Mouse (Mus musculus): Measurements from ENCODE around the gene Zkscan6. TPM values are rescaled to one million over a fixed set of nuclear protein-coding genes. Genes with fewer than 3 reads are reported as not detected.

Zkscan6 gene
- polyA plus RNA-seq, 1 experiment from 2014 or later = 13.8 TPM

DNA sequence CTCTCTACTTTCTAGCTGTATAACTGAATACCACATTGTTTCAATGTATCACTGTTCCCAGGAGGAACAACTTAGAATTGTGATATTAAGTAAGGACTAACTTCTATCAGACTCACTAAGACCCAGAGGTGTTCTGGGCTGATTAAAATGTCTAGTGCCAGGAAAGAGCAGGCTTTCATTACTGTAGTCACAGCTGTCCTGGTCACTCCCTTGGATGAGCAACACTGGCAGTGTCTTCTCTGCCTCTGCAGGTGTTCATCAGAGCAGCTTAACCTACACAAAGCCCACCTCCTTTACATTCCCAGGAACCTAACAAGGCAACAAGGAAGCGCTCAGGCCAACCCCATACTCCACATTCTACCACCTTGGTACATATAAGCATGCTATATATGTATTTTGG is 27.4 kb upstream of the Zkscan6 start:
- no peak overlapping the region for H3K27ac ChIP-seq
- H3K4me3 ChIP-seq (replicated peaks) = no peak overlapping the region
- H3K27me3 ChIP-seq = no peaks in the 10 kb centered on the region
- no peak overlapping the region for H3K9ac ChIP-seq (replicated peaks)
- peaks cover 11% of the 10 kb centered on the region for H3K4me1 ChIP-seq (replicated peaks)
- H3K36me3 ChIP-seq = peaks cover 19% of the 10 kb centered on the region
- 100% methylated on average over 1 of the region's 1 CpGs for WGBS
- no peaks in the 10 kb centered on the region for H3K9me3 ChIP-seq
- H3K4me2 ChIP-seq = no peak overlapping the region
- ATAC-seq (ENCODE audit: insufficient number of reproducible peaks, insufficient read depth, low FRiP score, low TSS enrichment, low read depth) = no peak

GRCm38 (mm10) chr11:65781596-65781995 is 25.4 kb upstream of the Zkscan6 start:
- Histone ChIP-seq H3K27ac (no peak overlapping the region), H3K4me1 (replicated peaks) (peaks cover 16% of the 10 kb centered on the region), H3K36me3 (peaks cover 19% of the 10 kb centered on the region), H3K4me3 (replicated peaks) (no peak overlapping the region), H3K9ac (replicated peaks) (no peak overlapping the region), H3K27me3 (no peaks in the 10 kb centered on the region), H3K9me3 (no peaks in the 10 kb centered on the region), H3K4me2 (no peak overlapping the region)
- WGBS = 92% methylated on average over 3 of the region's 3 CpGs
- ATAC-seq (ENCODE audit: insufficient number of reproducible peaks, insufficient read depth, low FRiP score, low TSS enrichment, low read depth) = no peak

DNA sequence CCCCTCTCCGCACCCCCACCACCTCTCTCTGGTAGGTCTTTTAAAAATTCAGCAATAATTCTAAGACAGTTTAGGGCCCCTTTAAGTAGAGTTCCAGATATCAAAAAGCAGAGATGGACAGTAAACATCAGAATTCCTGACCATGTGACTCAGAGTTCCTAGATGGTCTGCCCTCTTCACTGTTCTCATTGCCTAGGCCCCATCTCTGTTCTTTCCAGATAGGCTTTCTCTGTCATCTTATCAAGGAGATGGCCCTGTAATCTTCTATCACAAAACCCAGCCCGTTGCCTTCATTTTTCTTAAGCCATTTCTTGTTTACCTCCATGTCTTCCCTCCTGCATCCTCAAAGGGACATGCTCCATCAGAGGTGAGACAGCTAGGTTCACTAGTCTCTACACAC is 20.8 kb upstream of the Zkscan6 start:
- ATAC-seq (ENCODE audit: insufficient number of reproducible peaks, insufficient read depth, low FRiP score, low TSS enrichment, low read depth) = no peak
- Histone ChIP-seq H3K4me3 (replicated peaks) (no peak overlapping the region), H3K9me3 (no peaks in the 10 kb centered on the region), H3K36me3 (peaks cover under 1% of the 10 kb centered on the region; the same call in 1 of the 2 replicates), H3K27me3 (no peaks in the 10 kb centered on the region), H3K9ac (replicated peaks) (no peak overlapping the region), H3K4me1 (replicated peaks) (peaks cover 11% of the 10 kb centered on the region), H3K27ac (no peak overlapping the region), H3K4me2 (peak overlapping the region; percentile 75)
- 89% methylated on average over 2 of the region's 2 CpGs for whole genome bisulfite sequencing

DNA sequence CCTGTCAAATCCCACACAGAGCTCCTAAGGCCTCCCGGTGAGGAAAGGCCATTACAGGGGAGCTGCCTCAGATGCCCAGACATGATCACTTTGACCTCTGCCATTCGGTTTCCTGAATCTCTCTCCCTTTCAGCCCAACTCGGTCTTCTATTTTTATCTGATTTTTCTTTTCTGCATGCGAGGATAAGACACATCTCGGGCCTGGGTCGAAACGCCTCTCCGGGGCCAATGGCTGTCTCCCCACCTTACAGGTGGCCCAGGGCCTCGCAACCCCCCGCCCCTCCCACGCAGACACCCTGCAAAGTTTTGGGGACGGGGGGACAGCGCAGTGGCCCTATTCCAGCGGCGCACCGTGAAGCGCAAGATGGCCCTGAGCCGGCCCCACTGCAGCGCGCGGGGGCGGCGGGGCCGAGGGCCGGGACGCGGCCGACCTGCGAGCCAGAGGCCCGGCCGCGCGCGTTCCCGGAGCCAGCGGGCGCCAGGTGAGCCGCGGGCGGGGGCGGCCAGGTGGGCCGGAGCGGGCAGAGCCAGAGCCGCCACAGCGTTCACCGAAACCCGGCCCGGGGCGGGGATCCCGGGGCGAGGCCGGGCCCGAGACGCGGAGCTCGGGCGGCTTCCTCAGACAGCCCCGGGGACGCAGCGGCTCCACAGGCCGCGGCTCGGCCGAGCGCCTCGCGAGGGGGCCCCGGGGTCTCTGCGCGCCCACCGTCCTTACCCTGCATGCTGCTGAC is 19.4 kb upstream of the Zkscan6 start:
- Histone ChIP-seq H3K27ac (peak overlapping the region; percentile 93), H3K4me1 (replicated peaks) (peaks cover 11% of the 10 kb centered on the region), H3K4me3 (replicated peaks) (peak overlapping the region; percentile 97), H3K4me2 (peak overlapping the region; percentile 75), H3K9ac (replicated peaks) (peak overlapping the region; percentile 99), H3K9me3 (no peaks in the 10 kb centered on the region), H3K27me3 (no peaks in the 10 kb centered on the region), H3K36me3 (no peaks in the 10 kb centered on the region)
- WGBS = under 1% methylated on average over 71 of the region's 71 CpGs
- peak; percentile 84 for ATAC-seq (ENCODE audit: insufficient number of reproducible peaks, insufficient read depth, low FRiP score, low TSS enrichment, low read depth)

- peak; percentile 98 for ATAC-seq (ENCODE audit: insufficient number of reproducible peaks, insufficient read depth, low FRiP score, low TSS enrichment, low read depth)
- WGBS = under 1% methylated on average over 35 of the region's 36 CpGs
- H3K4me2 ChIP-seq = peak within 1 kb of the TSS; percentile 75
- H3K27ac ChIP-seq = peak within 1 kb of the TSS; percentile 93
- H3K9ac ChIP-seq (replicated peaks) = peak within 1 kb of the TSS; percentile 99
- peaks cover 11% of the 10 kb centered on the region for H3K4me1 ChIP-seq (replicated peaks)
- H3K36me3 ChIP-seq = no peaks in the 10 kb centered on the region
- H3K9me3 ChIP-seq = no peaks in the 10 kb centered on the region
- H3K27me3 ChIP-seq = no peaks in the 10 kb centered on the region
- H3K4me3 ChIP-seq (replicated peaks) = peak within 1 kb of the TSS; percentile 97
Observed at GRCm38 (mm10) chr11:65788154-65788553, 18.8 kb upstream of the Zkscan6 start, which contains the start of gene Map2k4. TSS of gene Map2k4 (minus strand) at chr11:65788297.

GRCm38 (mm10) chr11:65794428-65795219 is 12.4 kb upstream of the Zkscan6 start:
- Histone ChIP-seq H3K9ac (replicated peaks) (no peak overlapping the region), H3K4me3 (replicated peaks) (no peak overlapping the region), H3K4me2 (no peak overlapping the region), H3K9me3 (no peaks in the 10 kb centered on the region), H3K36me3 (no peaks in the 10 kb centered on the region), H3K4me1 (replicated peaks) (no peaks in the 10 kb centered on the region), H3K27me3 (no peaks in the 10 kb centered on the region), H3K27ac (no peak overlapping the region)
- no peak for ATAC-seq (ENCODE audit: insufficient number of reproducible peaks, insufficient read depth, low FRiP score, low TSS enrichment, low read depth)
- 76% methylated on average over 10 of the region's 10 CpGs for WGBS

DNA sequence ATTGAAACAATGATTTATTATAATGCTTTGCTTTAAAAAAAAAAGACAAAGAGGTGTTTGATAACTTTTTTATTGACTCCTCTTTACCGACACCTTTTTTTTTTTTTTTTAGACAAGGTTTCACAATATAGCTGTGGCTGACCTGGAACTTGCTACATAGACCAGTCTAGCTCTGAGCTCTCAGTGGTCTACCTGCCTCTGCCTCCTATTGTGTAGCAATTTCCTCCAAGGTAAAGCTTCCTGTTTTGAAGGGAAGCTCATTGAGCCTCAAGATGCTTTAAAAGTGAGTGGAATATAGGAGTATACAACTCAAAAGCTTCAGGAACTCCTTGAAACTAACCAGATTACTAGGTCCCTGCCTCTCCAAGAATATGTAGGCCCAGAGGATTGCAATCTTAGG is 11.1 kb upstream of the Zkscan6 start:
- H3K4me1 ChIP-seq (replicated peaks) = no peaks in the 10 kb centered on the region
- H3K36me3 ChIP-seq = no peaks in the 10 kb centered on the region
- no peaks in the 10 kb centered on the region for H3K9me3 ChIP-seq
- 77% methylated on average over 1 of the region's 1 CpGs for WGBS
- H3K4me2 ChIP-seq = no peak overlapping the region
- H3K4me3 ChIP-seq (replicated peaks) = no peak overlapping the region
- no peaks in the 10 kb centered on the region for H3K27me3 ChIP-seq
- ATAC-seq (ENCODE audit: insufficient number of reproducible peaks, insufficient read depth, low FRiP score, low TSS enrichment, low read depth) = no peak
- no peak overlapping the region for H3K9ac ChIP-seq (replicated peaks)
- no peak overlapping the region for H3K27ac ChIP-seq

GRCm38 (mm10) chr11:65801899-65802298 is 5.1 kb upstream of the Zkscan6 start:
- H3K36me3 ChIP-seq = no peaks in the 10 kb centered on the region
- H3K27ac ChIP-seq = no peak overlapping the region
- 0 out of 2 replicates have a peak, but pooled peaks cover 2% of the 10 kb centered on the region for H3K27me3 ChIP-seq
- no peak for ATAC-seq (ENCODE audit: insufficient number of reproducible peaks, insufficient read depth, low FRiP score, low TSS enrichment, low read depth)
- H3K9ac ChIP-seq (replicated peaks) = no peak overlapping the region
- H3K4me1 ChIP-seq (replicated peaks) = no peaks in the 10 kb centered on the region
- no peak overlapping the region for H3K4me3 ChIP-seq (replicated peaks)
- no peak overlapping the region for H3K4me2 ChIP-seq
- H3K9me3 ChIP-seq = no peaks in the 10 kb centered on the region
- WGBS = 63% methylated on average over 3 of the region's 3 CpGs

DNA sequence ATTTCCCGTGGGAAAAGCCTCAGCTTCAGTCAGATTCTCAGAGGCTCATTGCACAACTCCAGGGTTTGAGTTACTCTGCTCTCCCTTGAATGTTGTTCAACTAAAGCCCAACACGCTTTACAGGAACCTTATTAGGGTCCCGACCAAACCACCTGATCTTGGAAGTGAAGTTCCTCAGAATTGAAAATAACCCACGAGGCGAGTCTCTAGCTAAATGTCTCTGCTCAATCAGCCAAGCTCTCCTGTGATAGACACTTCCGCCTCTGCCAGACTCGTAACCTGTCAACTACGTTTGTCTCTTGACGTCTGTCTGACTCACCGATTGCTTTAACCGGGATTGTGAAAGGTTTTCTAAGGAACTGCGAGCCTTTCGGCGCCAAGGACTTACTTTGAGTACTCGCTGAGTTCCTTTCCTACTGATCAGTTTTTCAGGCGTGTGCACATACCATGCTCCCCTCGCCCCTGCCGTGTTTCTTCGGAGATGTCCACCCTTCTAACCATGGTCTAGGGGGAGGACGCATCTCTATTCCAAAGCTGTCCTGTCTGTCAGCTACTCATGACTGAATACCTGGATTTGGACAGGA is 562 bp upstream of the Zkscan6 start:
- peak overlapping the region; percentile 78 for H3K4me3 ChIP-seq (replicated peaks)
- H3K9me3 ChIP-seq = no peaks in the 10 kb centered on the region
- no peaks in the 10 kb centered on the region for H3K36me3 ChIP-seq
- WGBS = 2% methylated on average over 20 of the region's 20 CpGs
- H3K9ac ChIP-seq (replicated peaks) = peak overlapping the region; percentile 45
- peaks cover 5% of the 10 kb centered on the region; the same call in 1 of the 2 replicates for H3K4me1 ChIP-seq (replicated peaks)
- no peak; the same call in none of the 2 replicates for ATAC-seq (ENCODE audit: insufficient number of reproducible peaks, insufficient read depth, low FRiP score, low TSS enrichment, low read depth)
- H3K27me3 ChIP-seq = 0 out of 2 replicates have a peak, but pooled peaks cover 2% of the 10 kb centered on the region
- no peak overlapping the region for H3K27ac ChIP-seq
- H3K4me2 ChIP-seq = peak overlapping the region; percentile 86

DNA sequence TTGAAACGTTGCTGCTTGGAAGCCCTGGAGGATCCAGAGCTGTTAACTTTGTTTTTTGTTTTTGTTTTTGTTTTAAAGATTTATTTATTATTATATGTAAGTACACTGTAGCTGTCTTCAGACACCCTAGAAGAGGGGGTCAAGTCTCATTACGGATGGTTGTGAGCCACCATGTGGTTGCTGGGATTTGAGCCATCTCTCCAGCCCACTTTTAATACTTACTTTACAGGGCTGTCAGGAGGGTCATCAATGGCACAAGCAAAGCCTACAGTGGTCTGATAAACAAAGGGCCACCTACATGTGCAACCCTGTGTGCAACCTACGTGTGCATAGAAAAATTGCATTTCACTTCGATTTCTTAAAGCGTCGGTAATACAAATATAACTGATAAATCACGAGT is 626 bp downstream of the Zkscan6 start:
- ATAC-seq (ENCODE audit: insufficient number of reproducible peaks, insufficient read depth, low FRiP score, low TSS enrichment, low read depth) = peak; percentile 29; the same call in 1 of the 2 replicates
- no peaks in the 10 kb centered on the region for H3K9me3 ChIP-seq
- WGBS = 49% methylated on average over 7 of the region's 7 CpGs
- H3K36me3 ChIP-seq = no peaks in the 10 kb centered on the region
- H3K4me2 ChIP-seq = peak overlapping the region; percentile 86
- H3K4me1 ChIP-seq (replicated peaks) = peaks cover 16% of the 10 kb centered on the region
- 0 out of 2 replicates have a peak, but pooled peaks cover 2% of the 10 kb centered on the region for H3K27me3 ChIP-seq
- peak overlapping the region; percentile 77 for H3K9ac ChIP-seq (replicated peaks)
- peak overlapping the region; percentile 78 for H3K4me3 ChIP-seq (replicated peaks)
- no peak overlapping the region for H3K27ac ChIP-seq

DNA sequence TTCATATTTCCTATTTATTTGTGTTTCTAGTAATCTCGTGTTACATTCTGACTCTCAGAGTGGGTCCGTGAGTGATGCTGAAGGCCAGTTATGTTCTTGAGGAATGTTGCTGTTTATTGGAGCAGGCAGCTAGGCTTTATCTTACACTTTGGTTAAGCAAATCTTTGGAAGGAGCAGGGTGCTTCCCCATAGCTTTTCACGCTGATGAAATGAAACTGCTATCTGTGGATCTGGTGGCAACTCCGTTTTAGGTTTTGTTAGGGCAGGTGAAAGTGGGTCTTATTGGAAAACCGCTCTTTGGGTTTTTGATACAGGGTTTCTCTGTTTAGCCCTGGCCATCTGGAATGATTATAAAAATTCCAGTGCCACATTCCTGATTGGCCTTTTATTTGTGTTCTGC is 5.1 kb downstream of the Zkscan6 start:
- H3K9me3 ChIP-seq = no peaks in the 10 kb centered on the region
- no peaks in the 10 kb centered on the region for H3K27me3 ChIP-seq
- 31% methylated on average over 5 of the region's 5 CpGs for WGBS
- H3K36me3 ChIP-seq = peaks cover 19% of the 10 kb centered on the region
- H3K4me3 ChIP-seq (replicated peaks) = no peak overlapping the region
- no peak overlapping the region for H3K4me2 ChIP-seq
- H3K9ac ChIP-seq (replicated peaks) = no peak overlapping the region
- H3K27ac ChIP-seq = no peak overlapping the region; the same call in 1 of the 2 replicates
- no peak for ATAC-seq (ENCODE audit: insufficient number of reproducible peaks, insufficient read depth, low FRiP score, low TSS enrichment, low read depth)
- H3K4me1 ChIP-seq (replicated peaks) = peaks cover 23% of the 10 kb centered on the region

Data from limb, embryonic 12.5 days (tissue).